Mouse (Mus musculus) hindlimb bud, embryonic 11.5 days (tissue): ENCODE measurements at regions not wholly inside any gene's neighbourhood (a gene's known extent, or its start where the extent isn't known, plus 50 kb on each side); places are given as distances from the start of the nearest gene placed in this dataset.
"Not testable (repeated sequence)": the region's sequence is repeated elsewhere in the genome, so short reads cannot be mapped to it uniquely, and the experiment has no call there.

Source experiments
- DNase-seq: peaks from one replicate; pipeline ENCODE4 v3.0.0-alpha.2; 2012; ENCODE audit warnings: low read depth, low spot score; ENCODE audit errors: extremely low spot score

- DNase-seq = no peak
These were observed 527.4 kb upstream of the Gm5150 start for GRCm38 (mm10) chr3:16533643-16534042.

- DNase-seq = not testable (repeated sequence)
These were observed 521.3 kb upstream of the Gm5150 start for GRCm38 (mm10) chr3:16527511-16527910.

- DNase-seq = not testable (repeated sequence)
These were observed 482.2 kb upstream of the Gm5150 start for GRCm38 (mm10) chr3:16488431-16488830.

GRCm38 (mm10) chr3:16482750-16483149 lies 476.5 kb upstream of the Gm5150 start:
- DNase-seq = no peak

- DNase-seq = no peak
These were observed 465.1 kb upstream of the Gm5150 start for GRCm38 (mm10) chr3:16471360-16471759.

GRCm38 (mm10) chr3:16466388-16466787 lies 460.2 kb upstream of the Gm5150 start:
- peak; percentile 24 for DNase-seq

- DNase-seq = no peak
These were observed 459.1 kb upstream of the Gm5150 start for GRCm38 (mm10) chr3:16465357-16465756.

- DNase-seq = no peak
These were observed 458.1 kb upstream of the Gm5150 start for GRCm38 (mm10) chr3:16464301-16464700.

GRCm38 (mm10) chr3:16433033-16433432 lies 426.8 kb upstream of the Gm5150 start:
- no peak for DNase-seq

- DNase-seq = no peak
These were observed 425.5 kb upstream of the Gm5150 start for GRCm38 (mm10) chr3:16431819-16432115.

- no peak for DNase-seq
These were observed 425.0 kb upstream of the Gm5150 start for GRCm38 (mm10) chr3:16431082-16431818.
